Mouse (Mus musculus) megakaryocyte progenitor cell, adult 5-6 weeks (primary cell): ENCODE measurements around the gene Fbxo2. TPM values are rescaled to one million over a fixed set of nuclear protein-coding genes. Genes with fewer than 3 reads are reported as not detected.

ENCODE experiments used
- total RNA-seq, 2 experiments: library from RNA; stranded (forward) in 1 of 2; stranded (reverse) in 1 of 2; fragments of 157-497, 149-512 nt in 1 of 2; fragments of 200-1000 nt in 1 of 2; gene quantifications; 2 replicates each; pipeline versions ENCODE4 v1.2.3 to v1.2.4; 2015 to 2017

The Fbxo2 gene
- total RNA-seq, 2 experiments from 2014 or later: not detected

Other genes with a start within 250 kb of the Fbxo2 start
- gene Plod1, start 223.9 kb upstream of the Fbxo2 start, total RNA-seq (2015): 4.8 and 5.6 TPM in 2 replicates
- 10.5 and 12.2 TPM in 2 replicates for gene Plod1, start 223.9 kb upstream of the Fbxo2 start, total RNA-seq (2017)
- gene 2510039O18Rik, start 219.7 kb upstream of the Fbxo2 start, total RNA-seq (2015): 32.9 and 34.2 TPM in 2 replicates
- 30.4 and 38.6 TPM in 2 replicates for gene 2510039O18Rik, start 219.7 kb upstream of the Fbxo2 start, total RNA-seq (2017)
- not detected in 2 replicates for gene Nppb, start 174.8 kb upstream of the Fbxo2 start, total RNA-seq (2015)
- not detected in 2 replicates for gene Nppb, start 174.8 kb upstream of the Fbxo2 start, total RNA-seq (2017)
- not detected in 2 replicates for gene Nppa, start 159.9 kb upstream of the Fbxo2 start, total RNA-seq (2015)
- gene Nppa, start 159.9 kb upstream of the Fbxo2 start, total RNA-seq (2017): not detected in 2 replicates
- gene Clcn6, start 121.8 kb upstream of the Fbxo2 start, total RNA-seq (2015): 3.3 and 4.1 TPM in 2 replicates
- gene Clcn6, start 121.8 kb upstream of the Fbxo2 start, total RNA-seq (2017): 1.5 and 6.4 TPM in 2 replicates
- 5.5 and 6.2 TPM in 2 replicates for gene Mthfr, start 121.5 kb upstream of the Fbxo2 start, total RNA-seq (2015)
- gene Mthfr, start 121.5 kb upstream of the Fbxo2 start, total RNA-seq (2017): 4.3 and 7.2 TPM in 2 replicates
- 16.3 and 16.5 TPM in 2 replicates for gene Agtrap, start 72.6 kb upstream of the Fbxo2 start, total RNA-seq (2015)
- gene Agtrap, start 72.6 kb upstream of the Fbxo2 start, total RNA-seq (2017): 34.5 and 35.9 TPM in 2 replicates
- gene Mad2l2, start 30.2 kb upstream of the Fbxo2 start, total RNA-seq (2015): 28.7 and 34.0 TPM in 2 replicates
- 6.6 and 8.1 TPM in 2 replicates for gene Mad2l2, start 30.2 kb upstream of the Fbxo2 start, total RNA-seq (2017)
- not detected in 2 replicates for gene Draxin, start 29.9 kb upstream of the Fbxo2 start, total RNA-seq (2015)
- not detected in 2 replicates for gene Draxin, start 29.9 kb upstream of the Fbxo2 start, total RNA-seq (2017)
- gene Fbxo6, start 8.5 kb upstream of the Fbxo2 start, total RNA-seq (2015): 19.6 and 20.1 TPM in 2 replicates
- gene Fbxo6, start 8.5 kb upstream of the Fbxo2 start, total RNA-seq (2017): 9.1 and 11.5 TPM in 2 replicates
- gene Fbxo44, start 139 bp upstream of the Fbxo2 start, total RNA-seq (2015): 1.0 and 3.0 TPM in 2 replicates
- 0.81 and 1.6 TPM in 2 replicates for gene Fbxo44, start 139 bp upstream of the Fbxo2 start, total RNA-seq (2017)
- not detected in 2 replicates for gene Disp3, start 127.3 kb downstream of the Fbxo2 start, total RNA-seq (2015)
- gene Disp3, start 127.3 kb downstream of the Fbxo2 start, total RNA-seq (2017): not detected in 2 replicates